Mouse (Mus musculus): ENCODE results near the gene Anapc10. TPM values are rescaled to one million over a fixed set of nuclear protein-coding genes. Genes with fewer than 3 reads are reported as not detected.
"Not testable (repeated sequence)": the region's sequence is repeated elsewhere in the genome, so short reads cannot be mapped to it uniquely, and the experiment has no call there.

Gene Anapc10
- 30.6 and 31.5 TPM in 2 replicates for polyA plus RNA-seq (2015; fragmentation: Nextera tagmentation; extraction: Ambion mirVana)

DNA sequence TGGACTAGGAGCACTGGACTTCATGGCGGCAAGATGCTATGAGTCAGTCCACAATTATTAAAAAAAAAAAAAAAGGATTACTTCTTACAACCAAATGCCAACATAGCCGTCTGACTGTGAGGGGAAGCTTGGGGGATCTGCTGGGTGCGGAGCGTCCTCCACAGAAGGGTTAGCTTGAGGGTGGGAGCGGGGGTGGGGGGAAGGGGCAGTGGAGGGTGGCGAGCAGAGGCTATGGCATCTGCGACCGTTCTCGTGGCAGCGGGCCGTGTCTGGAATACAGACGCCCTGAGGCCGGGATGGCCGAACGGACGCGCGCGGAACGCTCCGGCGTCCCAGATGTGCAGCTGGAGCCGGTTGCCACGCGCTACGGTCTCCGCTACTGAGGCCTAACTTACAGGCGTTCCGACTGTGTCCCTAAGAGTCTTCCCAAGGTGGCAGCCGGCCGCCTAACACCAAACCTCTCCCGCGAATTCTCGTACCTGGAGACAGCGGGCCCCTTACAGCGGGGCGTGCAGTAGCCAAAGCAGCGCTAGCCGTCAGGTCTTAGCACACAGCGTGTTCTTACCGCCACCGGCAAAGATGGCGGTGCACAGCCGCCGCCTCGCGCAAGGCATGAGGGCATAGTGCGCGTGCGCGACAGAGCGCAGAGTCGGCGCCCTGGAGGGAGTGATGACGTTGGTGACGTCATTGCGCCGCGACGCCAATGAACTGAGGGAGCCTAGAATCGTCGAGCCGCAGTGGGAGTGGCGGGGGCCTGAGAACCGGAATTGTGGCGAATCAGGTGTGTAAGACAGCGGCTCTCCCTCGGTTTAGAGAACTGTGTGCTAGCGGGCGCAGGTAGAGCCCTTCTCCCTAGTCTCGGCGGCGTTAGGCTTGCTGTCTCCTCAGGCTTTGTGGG lies at the start of gene Anapc10, which contains the start of gene Abce1:
Gene Anapc10, plus strand, starts transcription at position 757 of the 898 bp plus-strand sequence.
Gene Abce1, minus strand, starts transcription at position 677 of the 898 bp plus-strand sequence.
- Histone ChIP-seq H3K4me3 (ENCODE audit: low read depth, low read length) (peak within 1 kb of the TSS; percentile 95), H3K9me3 (ENCODE audit: control insufficient read depth, low read length) (no peaks in the 10 kb centered on the region), H3K27ac (replicated peaks) (peak within 1 kb of the TSS; percentile 85), H3K4me2 (replicated peaks; ENCODE audit: low read depth) (peak within 1 kb of the TSS; percentile 66), H3K27me3 (ENCODE audit: control insufficient read depth, insufficient read depth, low read length) (no peaks in the 10 kb centered on the region), H3K9ac (ENCODE audit: low read length) (peak within 1 kb of the TSS; percentile 83), H3K4me1 (replicated peaks; ENCODE audit: control insufficient read depth, insufficient read depth) (no peaks in the 10 kb centered on the region), H3K36me3 (ENCODE audit: control insufficient read depth, insufficient read depth, low read length) (no peaks in the 10 kb centered on the region)
- no peak for TF ChIP-seq CTCF (IDR thresholded peaks at IDR 0.05; ENCODE audit: low read depth)
- TF ChIP-seq EP300 (optimal IDR thresholded peaks at IDR 0.05): no peak
- ATAC-seq (ENCODE audit: low FRiP score, low TSS enrichment) (peak; percentile 99), DNase-seq (ENCODE audit: low spot score) (peak; percentile 99)
- WGBS: under 1% methylated on average over 73 of the region's 73 CpGs

DNA sequence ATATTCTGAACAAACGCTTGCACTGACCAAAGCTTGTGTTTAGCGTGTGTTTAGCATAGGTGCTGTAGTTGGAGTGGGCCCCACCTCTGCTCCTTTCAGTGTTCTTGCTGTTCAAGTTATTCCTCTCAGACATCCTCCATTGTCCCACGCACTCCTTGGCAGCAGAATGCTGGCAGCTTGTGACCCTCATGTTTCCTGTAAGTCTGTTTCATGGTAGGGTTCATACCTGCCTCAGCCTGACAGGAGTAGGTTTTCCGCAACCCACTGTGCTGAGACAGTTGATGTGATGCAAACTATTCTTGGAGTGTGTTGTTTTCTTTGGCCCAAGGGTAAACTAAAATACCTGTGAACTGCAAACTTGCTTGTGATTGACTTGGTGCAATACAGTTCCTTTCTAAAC lies 35.2 kb upstream of the Anapc10 start:
- no peak for ATAC-seq (ENCODE audit: low FRiP score, low TSS enrichment)
- Histone ChIP-seq H3K9ac (ENCODE audit: low read length) (no peak overlapping the region), H3K36me3 (ENCODE audit: control insufficient read depth, insufficient read depth, low read length) (peaks cover 14% of the 10 kb centered on the region), H3K27ac (replicated peaks) (no peak overlapping the region), H3K4me1 (replicated peaks; ENCODE audit: control insufficient read depth, insufficient read depth) (no peaks in the 10 kb centered on the region), H3K9me3 (ENCODE audit: control insufficient read depth, low read length) (no peaks in the 10 kb centered on the region), H3K27me3 (ENCODE audit: control insufficient read depth, insufficient read depth, low read length) (no peaks in the 10 kb centered on the region), H3K4me2 (replicated peaks; ENCODE audit: low read depth) (no peak overlapping the region), H3K4me3 (ENCODE audit: low read depth, low read length) (no peak overlapping the region)
- DNase-seq (ENCODE audit: low spot score): no peak
- TF ChIP-seq EP300 (optimal IDR thresholded peaks at IDR 0.05): no peak
- TF ChIP-seq CTCF (IDR thresholded peaks at IDR 0.05; ENCODE audit: low read depth): no peak
- WGBS: 81% methylated on average over 4 of the region's 4 CpGs

DNA sequence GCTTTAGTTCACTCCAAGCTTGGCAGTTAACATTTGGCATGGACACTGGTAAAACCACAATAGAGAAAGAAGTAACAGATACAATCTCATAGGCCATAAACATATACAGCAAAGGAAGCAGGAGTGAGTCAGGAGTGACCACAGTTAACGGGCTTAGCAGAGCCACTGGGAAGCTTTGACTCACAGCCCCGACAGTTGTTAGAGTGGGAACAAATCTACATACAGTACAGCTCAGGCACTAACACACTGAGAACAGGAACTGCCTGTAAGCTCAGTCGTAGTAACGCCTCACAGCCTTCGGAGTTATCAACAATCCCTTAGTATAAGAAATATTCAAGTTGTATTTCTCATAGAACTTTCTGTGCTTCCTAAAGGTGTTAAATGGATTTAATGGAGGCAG lies 32.6 kb upstream of the Anapc10 start:
- H3K27ac ChIP-seq (replicated peaks): no peak overlapping the region
- TF ChIP-seq EP300 (optimal IDR thresholded peaks at IDR 0.05): no peak
- TF ChIP-seq CTCF (IDR thresholded peaks at IDR 0.05; ENCODE audit: low read depth): no peak
- WGBS: 71% methylated on average over 5 of the region's 5 CpGs
- no peak overlapping the region for H3K4me3 ChIP-seq (ENCODE audit: low read depth, low read length)
- peaks cover 3% of the 10 kb centered on the region; the same call in 1 of the 2 replicates for H3K36me3 ChIP-seq (ENCODE audit: control insufficient read depth, insufficient read depth, low read length)
- H3K9ac ChIP-seq (ENCODE audit: low read length): no peak overlapping the region
- ATAC-seq (ENCODE audit: low FRiP score, low TSS enrichment) (no peak), DNase-seq (ENCODE audit: low spot score) (no peak)
- no peak overlapping the region for H3K4me2 ChIP-seq (replicated peaks; ENCODE audit: low read depth)
- no peaks in the 10 kb centered on the region for H3K27me3 ChIP-seq (ENCODE audit: control insufficient read depth, insufficient read depth, low read length)
- H3K4me1 ChIP-seq (replicated peaks; ENCODE audit: control insufficient read depth, insufficient read depth): no peaks in the 10 kb centered on the region
- no peaks in the 10 kb centered on the region for H3K9me3 ChIP-seq (ENCODE audit: control insufficient read depth, low read length)

DNA sequence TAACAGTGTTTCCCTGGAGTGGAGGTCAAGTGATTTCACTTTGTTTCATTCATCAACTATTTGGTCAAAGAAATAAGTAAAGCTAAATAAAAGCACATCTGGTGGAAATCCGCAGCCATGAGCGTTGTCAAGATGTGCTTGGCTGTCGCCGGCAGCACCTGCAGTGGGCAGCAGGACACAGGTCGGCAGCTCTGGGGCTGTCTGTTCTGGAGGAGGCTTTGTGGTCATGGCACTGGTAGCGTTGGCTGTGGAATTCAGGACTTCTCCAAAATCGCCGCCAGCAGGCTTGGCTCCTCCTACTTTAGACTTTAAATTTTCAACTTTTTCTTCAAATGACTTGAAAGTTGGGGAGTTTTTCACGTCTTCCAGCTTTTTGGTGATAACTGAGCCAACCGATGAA lies 31.5 kb upstream of the Anapc10 start:
- not testable (repeated sequence) for H3K4me1 ChIP-seq (replicated peaks; ENCODE audit: control insufficient read depth, insufficient read depth); H3K27me3 ChIP-seq (ENCODE audit: control insufficient read depth, insufficient read depth, low read length); H3K9ac ChIP-seq (ENCODE audit: low read length); ATAC-seq (ENCODE audit: low FRiP score, low TSS enrichment); DNase-seq (ENCODE audit: low spot score); H3K9me3 ChIP-seq (ENCODE audit: control insufficient read depth, low read length); H3K27ac ChIP-seq (replicated peaks); H3K36me3 ChIP-seq (ENCODE audit: control insufficient read depth, insufficient read depth, low read length)
- 35% methylated on average over 10 of the region's 10 CpGs for WGBS
- peak overlapping the region; percentile 61 for H3K4me2 ChIP-seq (replicated peaks; ENCODE audit: low read depth)
- H3K4me3 ChIP-seq (ENCODE audit: low read depth, low read length): peak overlapping the region; percentile 46

DNA sequence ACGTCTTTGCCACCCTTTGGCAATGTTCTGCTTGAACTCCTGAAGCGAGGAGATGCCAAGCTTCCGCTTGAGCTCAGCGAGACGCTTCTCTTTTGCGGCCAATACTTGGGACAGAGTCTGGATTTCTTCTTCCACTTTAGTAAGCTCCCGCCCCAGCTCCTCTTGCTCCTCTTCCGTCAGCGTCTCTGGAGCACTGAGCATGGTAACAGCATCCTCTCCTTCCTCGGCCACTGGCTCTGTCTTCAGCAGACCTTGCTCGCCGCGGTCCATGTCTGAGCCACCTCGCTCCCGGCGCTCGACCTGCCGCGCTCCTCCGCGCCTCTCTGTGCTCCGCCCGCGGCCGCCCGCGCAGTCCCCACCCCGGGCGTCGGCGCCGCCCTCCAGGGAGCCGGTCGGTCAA lies 31.1 kb upstream of the Anapc10 start:
- Histone ChIP-seq H3K4me1 (replicated peaks; ENCODE audit: control insufficient read depth, insufficient read depth) (no peaks in the 10 kb centered on the region), H3K9me3 (ENCODE audit: control insufficient read depth, low read length) (no peaks in the 10 kb centered on the region), H3K27ac (replicated peaks) (no peak overlapping the region), H3K36me3 (ENCODE audit: control insufficient read depth, insufficient read depth, low read length) (peaks cover 8% of the 10 kb centered on the region; the same call in 1 of the 2 replicates), H3K4me2 (replicated peaks; ENCODE audit: low read depth) (peak overlapping the region; percentile 61), H3K27me3 (ENCODE audit: control insufficient read depth, insufficient read depth, low read length) (no peaks in the 10 kb centered on the region), H3K4me3 (ENCODE audit: low read depth, low read length) (peak overlapping the region; percentile 46), H3K9ac (ENCODE audit: low read length) (peak overlapping the region; percentile 41)
- ATAC-seq (ENCODE audit: low FRiP score, low TSS enrichment) (peak; percentile 76), DNase-seq (ENCODE audit: low spot score) (peak; percentile 43)
- no peak for TF ChIP-seq EP300 (optimal IDR thresholded peaks at IDR 0.05)
- TF ChIP-seq CTCF (IDR thresholded peaks at IDR 0.05; ENCODE audit: low read depth): no peak
- 3% methylated on average over 34 of the region's 34 CpGs for WGBS

DNA sequence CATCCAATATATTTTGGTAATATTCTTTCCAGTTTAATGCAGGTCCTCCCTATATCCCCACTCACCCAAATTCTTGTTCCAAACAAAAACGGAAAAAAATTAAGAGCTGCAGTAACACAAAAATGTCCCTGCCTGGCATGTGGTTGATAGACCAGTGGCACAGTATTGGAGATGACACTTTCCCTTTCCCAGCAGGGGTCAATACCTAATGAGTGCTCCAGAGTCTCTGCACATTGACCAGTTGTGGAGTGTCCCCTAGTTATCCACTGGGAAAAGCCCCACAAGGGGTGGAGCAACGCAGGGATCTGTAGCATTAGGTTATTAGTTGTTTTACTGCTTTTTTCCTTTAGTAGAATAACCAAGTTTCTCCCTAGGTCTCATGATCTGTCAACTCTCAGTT lies 30.7 kb upstream of the Anapc10 start:
- no peak overlapping the region for H3K27ac ChIP-seq (replicated peaks)
- ATAC-seq (ENCODE audit: low FRiP score, low TSS enrichment): no peak
- no peak for DNase-seq (ENCODE audit: low spot score)
- no peaks in the 10 kb centered on the region for H3K27me3 ChIP-seq (ENCODE audit: control insufficient read depth, insufficient read depth, low read length)
- H3K9me3 ChIP-seq (ENCODE audit: control insufficient read depth, low read length): no peaks in the 10 kb centered on the region
- H3K9ac ChIP-seq (ENCODE audit: low read length): peak overlapping the region; percentile 41
- peaks cover 8% of the 10 kb centered on the region; the same call in 1 of the 2 replicates for H3K36me3 ChIP-seq (ENCODE audit: control insufficient read depth, insufficient read depth, low read length)
- 37% methylated on average over 2 of the region's 2 CpGs for WGBS
- H3K4me3 ChIP-seq (ENCODE audit: low read depth, low read length): peak overlapping the region; percentile 46
- no peaks in the 10 kb centered on the region for H3K4me1 ChIP-seq (replicated peaks; ENCODE audit: control insufficient read depth, insufficient read depth)
- TF ChIP-seq EP300 (optimal IDR thresholded peaks at IDR 0.05) (no peak), CTCF (IDR thresholded peaks at IDR 0.05; ENCODE audit: low read depth) (no peak)
- H3K4me2 ChIP-seq (replicated peaks; ENCODE audit: low read depth): peak overlapping the region; percentile 61

DNA sequence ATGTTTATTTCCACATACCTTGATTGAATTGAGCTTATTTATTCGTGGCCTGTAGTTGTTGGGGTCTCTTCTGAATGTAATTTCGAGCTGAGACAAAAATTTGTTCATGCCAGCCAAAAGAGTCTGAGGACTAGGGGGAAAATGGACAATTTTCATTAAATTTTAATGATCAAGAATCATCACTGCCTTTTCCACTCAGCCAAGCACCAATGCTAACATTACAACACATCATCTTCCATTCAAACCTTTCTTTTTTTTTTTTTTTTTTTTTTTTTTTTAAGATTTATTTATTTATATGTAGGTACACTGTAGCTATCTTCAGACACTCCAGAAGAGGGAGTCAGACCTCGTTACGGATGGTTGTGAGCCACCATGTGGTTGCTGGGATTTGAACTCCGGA lies 25.7 kb upstream of the Anapc10 start:
- not testable (repeated sequence) for ATAC-seq (ENCODE audit: low FRiP score, low TSS enrichment); H3K4me1 ChIP-seq (replicated peaks; ENCODE audit: control insufficient read depth, insufficient read depth); H3K9me3 ChIP-seq (ENCODE audit: control insufficient read depth, low read length); H3K27me3 ChIP-seq (ENCODE audit: control insufficient read depth, insufficient read depth, low read length); H3K27ac ChIP-seq (replicated peaks); DNase-seq (ENCODE audit: low spot score); H3K4me3 ChIP-seq (ENCODE audit: low read depth, low read length); H3K4me2 ChIP-seq (replicated peaks; ENCODE audit: low read depth); H3K9ac ChIP-seq (ENCODE audit: low read length)
- WGBS: 96% methylated on average over 3 of the region's 5 CpGs
- peaks cover 26% of the 10 kb centered on the region; the same call in 1 of the 2 replicates for H3K36me3 ChIP-seq (ENCODE audit: control insufficient read depth, insufficient read depth, low read length)
